Mouse (Mus musculus) stomach, embryonic 14.5 days (tissue): ENCODE data around the gene Gpatch2l. TPM values are rescaled to one million over a fixed set of nuclear protein-coding genes. Genes with fewer than 3 reads are reported as not detected.
A peak's percentile ranks its signal among the peaks of the same experiment; 100 is the strongest.

Experiments used
- ATAC-seq: fragments of 200-750 bp; cut with Nextera tagmentation; 2 replicates; pipeline ENCODE4 v1.8.0; 2017; ENCODE audit warnings: low read depth, moderate TSS enrichment; ENCODE audit not compliant: insufficient number of reproducible peaks, insufficient read depth, low FRiP score
- H3K27ac ChIP-seq: fragments of 300-500 bp; sonication (generic); 2 replicates; pipeline ENCODE4 v1.5.1; 2014; ENCODE audit warnings: mild to moderate bottlenecking, low read length, moderate library complexity, mixed read lengths
- H3K27me3 ChIP-seq: fragments of 300-500 bp; sonication (generic); 2 replicates; pipeline ENCODE4 v1.6.1; 2014; ENCODE audit warnings: low read length, control low read depth, mixed read lengths; ENCODE audit not compliant: control insufficient read depth, insufficient read depth
- H3K36me3 ChIP-seq: fragments of 300-500 bp; sonication (generic); 2 replicates; pipeline ENCODE4 v1.6.1; 2014; ENCODE audit warnings: mild to moderate bottlenecking, control low read depth, low read length, moderate library complexity, mixed read lengths; ENCODE audit not compliant: control insufficient read depth, insufficient read depth
- H3K4me1 ChIP-seq: fragments of 300-500 bp; sonication (generic); 2 replicates; pipeline ENCODE4 v1.6.1; 2014; ENCODE audit warnings: low read length, control low read depth, mixed read lengths; ENCODE audit not compliant: control insufficient read depth, insufficient read depth
- H3K4me2 ChIP-seq: fragments of 300-500 bp; sonication (generic); replicated peaks from 2 replicates; pipeline ENCODE4 v1.6.1; 2014; ENCODE audit warnings: low read depth, low read length, control low read depth
- H3K4me3 ChIP-seq: fragments of 300-500 bp; sonication (generic); 2 replicates; pipeline ENCODE4 v1.5.1; 2014; ENCODE audit warnings: low read depth, low read length, control low read depth
- H3K9ac ChIP-seq: fragments of 300-500 bp; sonication (generic); replicated peaks from 2 replicates; pipeline ENCODE4 v1.6.1; 2014; ENCODE audit warnings: low read depth, mild to moderate bottlenecking, control low read depth, low read length, moderate library complexity, mixed read lengths
- H3K9me3 ChIP-seq: fragments of 300-500 bp; sonication (generic); 2 replicates; pipeline ENCODE4 v1.6.1; 2016; ENCODE audit warnings: low read depth, low read length, control low read depth; ENCODE audit not compliant: control insufficient read depth
- whole genome bisulfite sequencing: fragments of 180-500 bp; shearing (Covaris S2); extraction: QIAGEN DNeasy Blood & Tissue Kit; methylation state at CpG from one replicate; pipeline ENCODE4 v1.1.7; 2014; 5-methylcytosine and 5-hydroxymethylcytosine counted together
- polyA plus RNA-seq: library from polyadenylated mRNA; unstranded; fragments of >200 nt; fragmentation: Nextera tagmentation; extraction: Ambion mirVana; gene quantifications from 2 replicates; pipeline ENCODE4 v1.2.1, GENCODE M21; 2014

Gpatch2l gene
- polyA plus RNA-seq, result 19.0 and 19.6 TPM in 2 replicates

GRCm38 (mm10) chr12:86241604-86242536, at the start of gene Gpatch2l:
Gpatch2l (plus strand) TSS chr12:86241858.
- peak within 1 kb of the TSS; percentile 90 for H3K4me2 ChIP-seq
- H3K36me3 ChIP-seq, result peaks cover 12% of the 10 kb centered on the region; the same call in 1 of the 2 replicates
- peaks cover 5% of the 10 kb centered on the region; the same call in 1 of the 2 replicates for H3K4me1 ChIP-seq
- under 1% methylated on average over 56 of the region's 58 CpGs for WGBS
- peak within 1 kb of the TSS; percentile 73 for H3K4me3 ChIP-seq
- H3K9me3 ChIP-seq, result no peaks in the 10 kb centered on the region
- peak; percentile 99 for ATAC-seq
- H3K27me3 ChIP-seq, result no peaks in the 10 kb centered on the region
- peak within 1 kb of the TSS; percentile 76 for H3K9ac ChIP-seq
- H3K27ac ChIP-seq, result peak within 1 kb of the TSS; percentile 33; the same call in 1 of the 2 replicates

- 26% methylated on average over 15 of the region's 15 CpGs for WGBS
Measured at GRCm38 (mm10) chr12:86192036-86192449, 49.6 kb upstream of the Gpatch2l start.

GRCm38 (mm10) chr12:86196944-86197343, 44.7 kb upstream of the Gpatch2l start:
- no peak for ATAC-seq
- 90% methylated on average over 7 of the region's 7 CpGs for WGBS
- Histone ChIP-seq H3K27me3 (no peaks in the 10 kb centered on the region), H3K4me3 (no peak overlapping the region), H3K27ac (no peak overlapping the region), H3K9ac (no peak overlapping the region), H3K9me3 (no peaks in the 10 kb centered on the region), H3K4me2 (no peak overlapping the region), H3K36me3 (no peaks in the 10 kb centered on the region), H3K4me1 (peaks cover 7% of the 10 kb centered on the region)

More at GRCm38 (mm10) chr12:86192036-86192449, 49.6 kb upstream of the Gpatch2l start:
- H3K27me3 ChIP-seq, result no peaks in the 10 kb centered on the region
- ATAC-seq, result no peak
- H3K4me2 ChIP-seq, result no peak overlapping the region
- no peak overlapping the region for H3K9ac ChIP-seq
- H3K9me3 ChIP-seq, result no peaks in the 10 kb centered on the region
- H3K27ac ChIP-seq, result no peak overlapping the region
- H3K36me3 ChIP-seq, result no peaks in the 10 kb centered on the region
- no peak overlapping the region for H3K4me3 ChIP-seq
- H3K4me1 ChIP-seq, result peaks cover 7% of the 10 kb centered on the region

GRCm38 (mm10) chr12:86203443-86204057, 38.1 kb upstream of the Gpatch2l start:
- H3K4me1 ChIP-seq, result no peaks in the 10 kb centered on the region
- H3K27me3 ChIP-seq, result no peaks in the 10 kb centered on the region
- no peaks in the 10 kb centered on the region for H3K9me3 ChIP-seq
- WGBS, result 13% methylated on average over 8 of the region's 8 CpGs
- no peak overlapping the region for H3K27ac ChIP-seq
- H3K4me2 ChIP-seq, result no peak overlapping the region
- H3K9ac ChIP-seq, result no peak overlapping the region
- H3K36me3 ChIP-seq, result no peaks in the 10 kb centered on the region
- no peak overlapping the region for H3K4me3 ChIP-seq
- ATAC-seq, result no peak

- 3% methylated on average over 19 of the region's 19 CpGs for WGBS
- no peak overlapping the region for H3K4me2 ChIP-seq
- H3K4me3 ChIP-seq, result no peak overlapping the region
- no peaks in the 10 kb centered on the region for H3K9me3 ChIP-seq
- ATAC-seq, result no peak
- no peaks in the 10 kb centered on the region for H3K36me3 ChIP-seq
- H3K9ac ChIP-seq, result no peak overlapping the region
- H3K27ac ChIP-seq, result no peak overlapping the region
- no peaks in the 10 kb centered on the region for H3K4me1 ChIP-seq
- peaks cover 31% of the 10 kb centered on the region for H3K27me3 ChIP-seq
Measured at GRCm38 (mm10) chr12:86211099-86211520, 30.5 kb upstream of the Gpatch2l start.

GRCm38 (mm10) chr12:86212693-86213470, 28.8 kb upstream of the Gpatch2l start:
- H3K4me2 ChIP-seq, result no peak overlapping the region
- 39% methylated on average over 15 of the region's 15 CpGs for WGBS
- H3K9ac ChIP-seq, result no peak overlapping the region
- no peaks in the 10 kb centered on the region for H3K4me1 ChIP-seq
- H3K36me3 ChIP-seq, result no peaks in the 10 kb centered on the region
- H3K27me3 ChIP-seq, result peaks cover 32% of the 10 kb centered on the region
- H3K27ac ChIP-seq, result no peak overlapping the region
- no peak overlapping the region for H3K4me3 ChIP-seq
- no peaks in the 10 kb centered on the region for H3K9me3 ChIP-seq
- no peak for ATAC-seq

- H3K27ac ChIP-seq, result no peak overlapping the region
- no peak overlapping the region for H3K9ac ChIP-seq
- H3K4me1 ChIP-seq, result no peaks in the 10 kb centered on the region
- 12% methylated on average over 24 of the region's 24 CpGs for WGBS
- H3K4me2 ChIP-seq, result no peak overlapping the region
- H3K9me3 ChIP-seq, result no peaks in the 10 kb centered on the region
- no peak for ATAC-seq
- H3K36me3 ChIP-seq, result no peaks in the 10 kb centered on the region
- peaks cover 32% of the 10 kb centered on the region for H3K27me3 ChIP-seq
- no peak overlapping the region for H3K4me3 ChIP-seq
Measured at GRCm38 (mm10) chr12:86214201-86214600, 27.5 kb upstream of the Gpatch2l start.
